Mouse (Mus musculus) macrophage (primary cell): Measurements from ENCODE around the gene Map2. TPM values are rescaled to one million over a fixed set of nuclear protein-coding genes. Genes with fewer than 3 reads are reported as not detected.

Source experiments
- H3K27ac ChIP-seq: fragments of 350-480 bp; formaldehyde crosslinking; 2 replicates; pipeline ENCODE4 v1.9.0; 2021
- H3K36me3 ChIP-seq: fragments of 350-480 bp; formaldehyde crosslinking; 2 replicates; pipeline ENCODE4 v1.9.0; 2021; ENCODE audit errors: inconsistent target
- H3K4me3 ChIP-seq: fragments of 350-480 bp; formaldehyde crosslinking; 2 replicates; pipeline ENCODE4 v1.9.0; 2021; ENCODE audit errors: inconsistent target
- H3K79me2 ChIP-seq: fragments of 350-480 bp; formaldehyde crosslinking; 2 replicates; pipeline ENCODE4 v1.9.0; 2021; ENCODE audit errors: inconsistent target
- WGBS: methylation state at CpG from one replicate; pipeline ENCODE4 v1.1.7; 2026; ENCODE audit warnings: inconsistent platforms; ENCODE audit not compliant: missing documents; 5-methylcytosine and 5-hydroxymethylcytosine counted together
- polyA plus RNA-seq: library from polyadenylated mRNA; stranded (reverse); fragments of 250-400 nt; gene quantifications from 3 replicates; pipeline ENCODE4 v1.2.4, GENCODE M21; 2018; ENCODE audit warnings: inconsistent platforms

The Map2 gene
- polyA plus RNA-seq, 1 experiment from 2014 or later: 0.13 TPM

DNA sequence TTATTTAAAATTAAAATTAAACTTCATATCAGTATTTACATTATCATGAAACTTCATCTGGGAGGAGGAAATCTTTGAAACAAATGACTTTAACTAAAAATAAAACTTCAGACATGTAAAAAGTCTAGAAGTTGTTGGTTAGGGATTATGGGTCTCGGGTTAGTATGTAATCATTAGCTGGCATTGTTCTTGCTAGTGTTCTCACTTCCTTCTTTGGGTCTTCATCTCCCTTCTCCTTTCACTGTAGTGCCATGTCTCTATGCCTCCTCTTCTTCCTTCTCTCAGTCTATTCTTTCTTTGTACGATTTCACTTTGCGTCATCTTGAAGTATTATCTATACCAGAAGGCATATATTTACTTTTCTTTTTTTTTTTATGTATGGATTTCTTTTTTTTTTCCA, 55.3 kb downstream of the Map2 start:
- Histone ChIP-seq H3K4me3 (no peak overlapping the region), H3K79me2 (no peaks in the 10 kb centered on the region), H3K36me3 (no peaks in the 10 kb centered on the region), H3K27ac (no peak overlapping the region)
- 80% methylated on average over 3 of the region's 3 CpGs for WGBS

DNA sequence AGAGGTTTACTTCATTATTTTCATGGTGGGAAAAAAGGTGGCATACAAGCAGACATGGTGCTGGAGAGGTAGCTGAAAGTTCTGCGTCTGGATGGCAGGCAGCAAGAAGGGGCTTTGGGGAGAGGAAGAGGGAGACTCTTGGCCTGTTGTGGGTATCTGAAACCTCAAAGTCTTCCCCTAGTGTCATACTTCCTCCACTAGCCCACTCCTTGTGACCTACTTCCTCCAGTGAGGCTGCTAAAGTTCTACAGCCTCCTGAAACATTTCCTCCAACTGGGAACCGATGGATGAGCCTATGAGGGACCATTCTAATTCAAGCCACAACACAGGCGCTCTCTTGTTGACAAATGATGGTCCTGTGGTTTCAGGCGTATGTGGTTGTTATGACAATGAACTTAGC, 56.9 kb downstream of the Map2 start:
- Histone ChIP-seq H3K36me3 (no peaks in the 10 kb centered on the region), H3K79me2 (no peaks in the 10 kb centered on the region), H3K27ac (no peak overlapping the region), H3K4me3 (no peak overlapping the region)
- 58% methylated on average over 4 of the region's 4 CpGs for WGBS

- Histone ChIP-seq H3K79me2 (no peaks in the 10 kb centered on the region), H3K27ac (no peak overlapping the region), H3K4me3 (no peak overlapping the region), H3K36me3 (no peaks in the 10 kb centered on the region)
- WGBS: 87% methylated on average over 1 of the region's 1 CpGs
Measured at GRCm38 (mm10) chr1:66244910-66245309, 69.8 kb downstream of the Map2 start.

DNA sequence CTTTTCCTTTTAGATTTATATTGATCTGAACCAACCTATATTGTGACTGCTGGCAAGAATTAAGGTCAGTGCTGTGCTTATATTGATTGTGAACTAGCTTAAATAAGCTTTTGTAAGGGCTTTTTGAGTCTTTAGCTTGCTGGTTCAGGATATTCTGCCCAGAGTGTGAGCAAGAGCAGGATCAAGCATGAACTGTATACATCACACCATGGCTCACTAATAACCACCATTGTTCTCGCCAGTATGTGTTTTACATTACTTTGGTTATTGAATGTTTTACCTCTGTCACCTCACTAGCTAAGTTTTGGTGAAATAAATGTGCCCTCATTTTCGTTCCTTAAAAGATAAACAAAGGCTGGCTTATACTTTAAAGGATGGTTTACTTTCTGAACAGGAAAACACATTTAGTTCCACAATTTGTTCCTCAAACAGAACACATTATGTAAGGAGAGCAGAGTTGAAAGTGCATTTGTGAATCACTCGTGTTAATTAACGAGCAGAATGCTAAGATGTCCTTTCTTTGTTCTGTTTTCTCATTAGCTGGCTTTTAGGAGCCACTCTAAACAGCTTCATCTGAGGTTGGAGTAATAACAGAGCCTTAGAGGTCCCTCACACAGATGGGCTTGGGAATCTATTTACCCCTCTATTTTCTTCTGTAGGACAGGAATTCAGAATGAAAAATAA, 76.7 kb downstream of the Map2 start:
- Histone ChIP-seq H3K36me3 (no peaks in the 10 kb centered on the region), H3K4me3 (no peak overlapping the region), H3K27ac (no peak overlapping the region), H3K79me2 (no peaks in the 10 kb centered on the region)
- WGBS: 68% methylated on average over 4 of the region's 4 CpGs

GRCm38 (mm10) chr1:66252333-66252724, 77.3 kb downstream of the Map2 start:
- Histone ChIP-seq H3K27ac (no peak overlapping the region), H3K4me3 (no peak overlapping the region), H3K36me3 (no peaks in the 10 kb centered on the region), H3K79me2 (no peaks in the 10 kb centered on the region)
- WGBS: 85% methylated on average over 8 of the region's 8 CpGs

DNA sequence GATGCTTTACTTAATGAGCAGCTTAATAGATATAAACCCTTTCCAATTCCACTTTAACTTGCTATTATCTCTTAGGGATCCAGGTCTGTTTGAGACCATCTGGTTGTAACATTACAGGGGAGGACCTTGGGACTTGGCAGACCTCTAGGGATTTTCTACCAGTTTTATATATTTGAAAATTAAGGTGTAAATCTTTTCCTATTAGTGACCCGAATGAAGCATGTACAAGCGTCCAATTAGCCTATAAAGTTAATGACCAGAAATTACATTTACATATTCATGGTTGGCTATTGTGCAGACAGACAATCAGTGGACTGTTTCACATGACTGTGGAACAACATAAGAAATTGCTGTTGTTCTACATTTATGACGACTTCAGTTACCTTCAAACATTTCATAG, 88.1 kb downstream of the Map2 start:
- H3K4me3 ChIP-seq: no peak overlapping the region
- WGBS: 93% methylated on average over 3 of the region's 3 CpGs
- H3K36me3 ChIP-seq: no peaks in the 10 kb centered on the region
- H3K27ac ChIP-seq: no peak overlapping the region
- no peaks in the 10 kb centered on the region for H3K79me2 ChIP-seq

GRCm38 (mm10) chr1:66266231-66266924, 91.3 kb downstream of the Map2 start:
- Histone ChIP-seq H3K36me3 (no peaks in the 10 kb centered on the region), H3K79me2 (no peaks in the 10 kb centered on the region), H3K27ac (no peak overlapping the region), H3K4me3 (no peak overlapping the region)
- WGBS: 93% methylated on average over 3 of the region's 4 CpGs

- no peaks in the 10 kb centered on the region for H3K36me3 ChIP-seq
- no peak overlapping the region for H3K4me3 ChIP-seq
- no peaks in the 10 kb centered on the region for H3K79me2 ChIP-seq
- WGBS: 80% methylated on average over 2 of the region's 5 CpGs
- H3K27ac ChIP-seq: no peak overlapping the region
Measured at GRCm38 (mm10) chr1:66277663-66278062, 102.6 kb downstream of the Map2 start.

GRCm38 (mm10) chr1:66279222-66280009, 104.3 kb downstream of the Map2 start:
- H3K27ac ChIP-seq: no peak overlapping the region
- no peak overlapping the region for H3K4me3 ChIP-seq
- H3K36me3 ChIP-seq: no peaks in the 10 kb centered on the region
- 5% methylated on average over 4 of the region's 4 CpGs for WGBS
- H3K79me2 ChIP-seq: no peaks in the 10 kb centered on the region

GRCm38 (mm10) chr1:66280152-66280551, 105.1 kb downstream of the Map2 start:
- WGBS: 92% methylated on average over 4 of the region's 4 CpGs
- H3K27ac ChIP-seq: no peak overlapping the region
- no peaks in the 10 kb centered on the region for H3K36me3 ChIP-seq
- H3K4me3 ChIP-seq: no peak overlapping the region
- H3K79me2 ChIP-seq: no peaks in the 10 kb centered on the region

GRCm38 (mm10) chr1:66282447-66282846, 107.4 kb downstream of the Map2 start:
- no peaks in the 10 kb centered on the region for H3K79me2 ChIP-seq
- H3K27ac ChIP-seq: no peak overlapping the region
- no peaks in the 10 kb centered on the region for H3K36me3 ChIP-seq
- WGBS: 81% methylated on average over 3 of the region's 3 CpGs
- no peak overlapping the region for H3K4me3 ChIP-seq

GRCm38 (mm10) chr1:66288987-66289386, 113.9 kb downstream of the Map2 start:
- Histone ChIP-seq H3K27ac (no peak overlapping the region), H3K36me3 (no peaks in the 10 kb centered on the region), H3K79me2 (no peaks in the 10 kb centered on the region), H3K4me3 (no peak overlapping the region)
- WGBS: 83% methylated on average over 4 of the region's 4 CpGs

DNA sequence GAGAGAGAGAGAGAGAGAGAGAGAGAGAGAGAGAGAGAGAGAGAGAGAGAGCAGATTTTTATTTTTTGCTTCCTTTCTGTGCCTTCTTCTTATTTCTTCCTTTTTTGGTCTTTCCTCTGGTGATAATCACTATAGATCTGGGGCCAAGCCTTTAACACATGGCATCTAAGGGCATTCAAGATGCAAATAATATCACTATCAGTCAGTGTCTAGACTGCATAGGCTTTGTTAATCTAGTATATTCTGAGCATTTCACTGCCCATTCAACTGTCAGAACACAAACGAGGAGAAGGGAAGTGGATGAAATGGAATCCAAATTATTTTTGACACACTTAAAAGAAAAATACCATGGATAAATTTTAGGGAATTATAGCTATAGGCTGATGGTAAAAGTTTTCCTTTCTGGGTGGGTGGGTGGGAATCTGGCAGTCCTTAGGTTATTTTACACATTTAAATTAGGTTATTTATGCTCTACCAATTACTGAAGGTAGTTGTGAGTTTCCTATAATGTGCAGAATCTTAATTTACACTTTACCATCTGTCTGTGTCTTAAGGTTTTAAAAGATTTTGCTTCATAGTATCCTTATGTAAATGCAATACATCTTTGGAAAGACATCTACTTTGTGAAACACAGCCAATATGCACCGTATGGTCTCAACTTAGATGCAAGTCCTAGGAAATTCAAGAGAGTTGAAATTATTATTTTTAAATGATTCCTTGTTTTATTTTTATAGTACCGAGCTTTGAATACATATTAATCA, 117.2 kb downstream of the Map2 start:
- 83% methylated on average over 2 of the region's 3 CpGs for WGBS

GRCm38 (mm10) chr1:66299376-66299775, 124.3 kb downstream of the Map2 start:
- Histone ChIP-seq H3K27ac (no peak overlapping the region), H3K36me3 (no peaks in the 10 kb centered on the region), H3K79me2 (no peaks in the 10 kb centered on the region), H3K4me3 (no peak overlapping the region)
- WGBS: 92% methylated on average over 6 of the region's 6 CpGs

More for the DNA sequence above, 117.2 kb downstream of the Map2 start:
- H3K36me3 ChIP-seq: no peaks in the 10 kb centered on the region
- no peaks in the 10 kb centered on the region for H3K79me2 ChIP-seq
- H3K27ac ChIP-seq: no peak overlapping the region
- H3K4me3 ChIP-seq: no peak overlapping the region
